Mouse (Mus musculus) kidney, embryonic 14.5 days (tissue): ENCODE results near the gene Olfr805. TPM values are rescaled to one million over a fixed set of nuclear protein-coding genes. Genes with fewer than 3 reads are reported as not detected.

Experiments used
- ATAC-seq: fragments of 200-750 bp; cut with Nextera tagmentation; 2 replicates; pipeline ENCODE4 v1.8.0; 2017; ENCODE audit warnings: moderate number of reproducible peaks, mild to moderate bottlenecking, moderate TSS enrichment, moderate library complexity; ENCODE audit not compliant: low FRiP score, low TSS enrichment
- H3K27ac ChIP-seq: fragments of 300-500 bp; sonication (generic); 2 replicates; pipeline ENCODE4 v1.5.1; 2014; ENCODE audit warnings: low read depth, mild to moderate bottlenecking, low read length, moderate library complexity, mixed read lengths
- H3K27me3 ChIP-seq: fragments of 300-500 bp; sonication (generic); 2 replicates; pipeline ENCODE4 v1.6.1; 2014; ENCODE audit warnings: mild to moderate bottlenecking, low read length; ENCODE audit not compliant: control insufficient read depth, insufficient read depth
- H3K36me3 ChIP-seq: fragments of 300-500 bp; sonication (generic); 2 replicates; pipeline ENCODE4 v1.6.1; 2014; ENCODE audit warnings: low read length, mixed read lengths; ENCODE audit not compliant: control insufficient read depth, insufficient read depth
- H3K4me1 ChIP-seq: fragments of 300-500 bp; sonication (generic); 2 replicates; pipeline ENCODE4 v1.6.1; 2014; ENCODE audit warnings: low read length, mixed read lengths; ENCODE audit not compliant: control insufficient read depth, insufficient read depth
- H3K4me2 ChIP-seq: fragments of 300-500 bp; sonication (generic); replicated peaks from 2 replicates; pipeline ENCODE4 v1.6.1; 2014; ENCODE audit warnings: low read depth, mild to moderate bottlenecking, low read length
- H3K4me3 ChIP-seq: fragments of 300-500 bp; sonication (generic); 2 replicates; pipeline ENCODE4 v1.5.1; 2014; ENCODE audit warnings: mild to moderate bottlenecking, low read length
- H3K9ac ChIP-seq: fragments of 300-500 bp; sonication (generic); 2 replicates; pipeline ENCODE4 v1.6.1; 2014; ENCODE audit warnings: low read depth, mild to moderate bottlenecking, low read length, moderate library complexity
- H3K9me3 ChIP-seq: fragments of 300-500 bp; sonication (generic); 2 replicates; pipeline ENCODE4 v1.6.1; 2016; ENCODE audit warnings: low read length; ENCODE audit not compliant: control insufficient read depth
- WGBS: fragments of 180-500 bp; shearing (Covaris S2); extraction: QIAGEN DNeasy Blood & Tissue Kit; methylation state at CpG from one replicate; pipeline ENCODE4 v1.1.7; 2014; 5-methylcytosine and 5-hydroxymethylcytosine counted together
- polyA plus RNA-seq: library from polyadenylated mRNA; unstranded; fragments of >200 nt; fragmentation: Nextera tagmentation; extraction: Ambion mirVana; gene quantifications from 2 replicates; pipeline ENCODE4 v1.2.1, GENCODE M21; 2014

Olfr805 gene
- polyA plus RNA-seq = not detected in 2 replicates

- Histone ChIP-seq H3K4me1 (no peaks in the 10 kb centered on the region), H3K4me2 (no peak within 1 kb of the TSS), H3K9ac (no peak within 1 kb of the TSS), H3K36me3 (no peaks in the 10 kb centered on the region), H3K27me3 (no peaks in the 10 kb centered on the region), H3K27ac (no peak within 1 kb of the TSS), H3K9me3 (no peaks in the 10 kb centered on the region), H3K4me3 (no peak within 1 kb of the TSS)
- WGBS = 96% methylated on average over 2 of the region's 2 CpGs
- no peak for ATAC-seq
Measured at GRCm38 (mm10) chr10:129729275-129729674, at the start of gene Olfr805. Gene Olfr805 (minus strand): TSS chr10:129729375.

GRCm38 (mm10) chr10:129778123-129778522 is 48.9 kb upstream of the Olfr805 start:
- H3K36me3 ChIP-seq = no peaks in the 10 kb centered on the region

GRCm38 (mm10) chr10:129774338-129774737 is 45.2 kb upstream of the Olfr805 start, which contains the start of gene Olfr809:
Gene Olfr809 (plus strand): TSS chr10:129774638.
- H3K4me1 ChIP-seq = no peaks in the 10 kb centered on the region
- no peak within 1 kb of the TSS for H3K4me3 ChIP-seq
- H3K27me3 ChIP-seq = no peaks in the 10 kb centered on the region
- H3K9me3 ChIP-seq = no peaks in the 10 kb centered on the region
- H3K4me2 ChIP-seq = no peak within 1 kb of the TSS
- no peak within 1 kb of the TSS for H3K27ac ChIP-seq
- H3K36me3 ChIP-seq = no peaks in the 10 kb centered on the region
- no peak within 1 kb of the TSS for H3K9ac ChIP-seq
- ATAC-seq = no peak

More at GRCm38 (mm10) chr10:129778123-129778522, 48.9 kb upstream of the Olfr805 start:
- H3K4me1 ChIP-seq = no peaks in the 10 kb centered on the region
- H3K27ac ChIP-seq = no peak overlapping the region
- no peak overlapping the region for H3K4me3 ChIP-seq
- no peaks in the 10 kb centered on the region for H3K9me3 ChIP-seq
- H3K27me3 ChIP-seq = no peaks in the 10 kb centered on the region
- no peak overlapping the region for H3K9ac ChIP-seq
- no peak for ATAC-seq
- H3K4me2 ChIP-seq = no peak overlapping the region

- Histone ChIP-seq H3K27ac (no peak within 1 kb of the TSS), H3K4me3 (no peak within 1 kb of the TSS), H3K36me3 (no peaks in the 10 kb centered on the region), H3K9ac (no peak within 1 kb of the TSS), H3K4me2 (no peak within 1 kb of the TSS), H3K9me3 (no peaks in the 10 kb centered on the region), H3K4me1 (no peaks in the 10 kb centered on the region), H3K27me3 (no peaks in the 10 kb centered on the region)
- no peak for ATAC-seq
- WGBS = 90% methylated on average over 1 of the region's 1 CpGs
Measured at GRCm38 (mm10) chr10:129765182-129765581, 36.0 kb upstream of the Olfr805 start, which contains the start of gene Olfr808. Gene Olfr808 (plus strand): TSS chr10:129765482.

- H3K27me3 ChIP-seq = no peaks in the 10 kb centered on the region
- WGBS = 84% methylated on average over 1 of the region's 1 CpGs
- H3K4me2 ChIP-seq = no peak within 1 kb of the TSS
- H3K4me1 ChIP-seq = no peaks in the 10 kb centered on the region
- no peak within 1 kb of the TSS for H3K9ac ChIP-seq
- H3K36me3 ChIP-seq = no peaks in the 10 kb centered on the region
- no peak for ATAC-seq
- no peak within 1 kb of the TSS for H3K27ac ChIP-seq
- no peaks in the 10 kb centered on the region for H3K9me3 ChIP-seq
- no peak within 1 kb of the TSS for H3K4me3 ChIP-seq
Measured at GRCm38 (mm10) chr10:129757693-129758092, 28.5 kb upstream of the Olfr805 start, which contains the start of gene Olfr807. Gene Olfr807 (minus strand): TSS chr10:129757793.

- H3K27me3 ChIP-seq = no peaks in the 10 kb centered on the region
- H3K9ac ChIP-seq = no peak within 1 kb of the TSS
- no peak for ATAC-seq
- H3K9me3 ChIP-seq = no peaks in the 10 kb centered on the region
- no peak within 1 kb of the TSS for H3K4me3 ChIP-seq
- no peaks in the 10 kb centered on the region for H3K36me3 ChIP-seq
- H3K4me2 ChIP-seq = no peak within 1 kb of the TSS
- no peaks in the 10 kb centered on the region for H3K4me1 ChIP-seq
- no peak within 1 kb of the TSS for H3K27ac ChIP-seq
Measured at GRCm38 (mm10) chr10:129741821-129742220, 12.6 kb upstream of the Olfr805 start, which contains the start of gene Olfr806. Gene Olfr806 (minus strand): TSS chr10:129741921.

- no peaks in the 10 kb centered on the region for H3K9me3 ChIP-seq
- no peak for ATAC-seq
Measured at GRCm38 (mm10) chr10:129702910-129703309, 26.3 kb downstream of the Olfr805 start, which contains the start of gene Olfr804. Gene Olfr804 (plus strand): TSS chr10:129703210.

GRCm38 (mm10) chr10:129694186-129694585 is 35.0 kb downstream of the Olfr805 start, which contains the start of gene Olfr803:
Gene Olfr803 (minus strand): TSS chr10:129694286.
- Histone ChIP-seq H3K9ac (no peak within 1 kb of the TSS), H3K27ac (no peak within 1 kb of the TSS), H3K27me3 (no peaks in the 10 kb centered on the region), H3K9me3 (no peaks in the 10 kb centered on the region), H3K4me3 (no peak within 1 kb of the TSS), H3K36me3 (no peaks in the 10 kb centered on the region), H3K4me1 (no peaks in the 10 kb centered on the region), H3K4me2 (no peak within 1 kb of the TSS)
- 81% methylated on average over 2 of the region's 2 CpGs for WGBS
- ATAC-seq = no peak

More at GRCm38 (mm10) chr10:129702910-129703309, 26.3 kb downstream of the Olfr805 start, which contains the start of gene Olfr804:
- H3K27ac ChIP-seq = no peak within 1 kb of the TSS
- no peaks in the 10 kb centered on the region for H3K36me3 ChIP-seq
- H3K4me1 ChIP-seq = no peaks in the 10 kb centered on the region
- no peaks in the 10 kb centered on the region for H3K27me3 ChIP-seq
- no peak within 1 kb of the TSS for H3K4me3 ChIP-seq
- no peak within 1 kb of the TSS for H3K4me2 ChIP-seq
- H3K9ac ChIP-seq = no peak within 1 kb of the TSS

- H3K4me1 ChIP-seq = no peaks in the 10 kb centered on the region
- 44% methylated on average over 1 of the region's 1 CpGs for WGBS
- no peak within 1 kb of the TSS for H3K9ac ChIP-seq
- no peak for ATAC-seq
- H3K4me2 ChIP-seq = no peak within 1 kb of the TSS
- H3K9me3 ChIP-seq = no peaks in the 10 kb centered on the region
- no peak within 1 kb of the TSS for H3K4me3 ChIP-seq
- no peak within 1 kb of the TSS for H3K27ac ChIP-seq
- H3K36me3 ChIP-seq = no peaks in the 10 kb centered on the region
- no peaks in the 10 kb centered on the region for H3K27me3 ChIP-seq
Measured at GRCm38 (mm10) chr10:129688069-129688468, 41.1 kb downstream of the Olfr805 start, which contains the start of gene Olfr802. Gene Olfr802 (minus strand): TSS chr10:129688169.
